Mouse (Mus musculus): ENCODE results near the gene Tnfrsf13b.

DNA sequence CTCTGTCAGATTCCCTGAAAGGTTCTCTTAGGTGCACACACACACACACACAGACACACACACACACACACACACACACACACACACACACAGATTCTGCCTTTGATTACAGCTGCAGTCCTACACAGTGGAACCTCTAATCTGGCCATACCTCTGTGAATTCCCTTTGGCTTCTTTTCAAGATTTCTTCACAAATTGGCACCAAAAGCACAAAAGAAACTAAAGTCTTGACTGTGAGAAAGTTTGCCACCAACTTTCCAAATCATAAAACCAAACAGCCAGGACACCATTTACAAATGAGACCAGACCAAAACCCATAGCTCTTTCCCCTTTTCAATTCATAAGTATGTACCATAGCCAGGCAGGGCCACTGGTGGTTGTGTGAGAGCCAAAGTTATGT, 71.4 kb downstream of the Tnfrsf13b start:
- TF ChIP-seq CTCF (IDR thresholded peaks at IDR 0.05; ENCODE audit: low read depth) (no peak), EP300 (IDR thresholded peaks at IDR 0.05; ENCODE audit: low read depth) (no peak)
